Mouse (Mus musculus) CH12.LX (cell line): Measurements from ENCODE around the gene Vegfd. TPM values are rescaled to one million over a fixed set of nuclear protein-coding genes. Genes with fewer than 3 reads are reported as not detected.

ENCODE experiments used
- DNase-seq: peaks from one replicate; pipeline ENCODE4 v3.0.0-alpha.2; 2013; ENCODE audit errors: extremely low read depth
- H3K27ac ChIP-seq: 2 replicates; pipeline ENCODE4 v1.5.1; 2012; ENCODE audit warnings: low read depth, mild to moderate bottlenecking, control low read depth, moderate library complexity; ENCODE audit not compliant: insufficient read depth
- H3K27me3 ChIP-seq: replicated peaks from 2 replicates; pipeline ENCODE3; 2012; ENCODE audit warnings: inconsistent platforms
- H3K36me3 ChIP-seq, 2 experiments: replicated peaks in 1 of 2; 2 replicates each; pipeline versions ENCODE3 to v1.6.1; 2012; ENCODE audit warnings: inconsistent platforms in 1 of 2, low read length in 1 of 2, mild to moderate bottlenecking in 1 of 2, mixed read lengths in 1 of 2, moderate library complexity in 1 of 2; ENCODE audit not compliant: control insufficient read depth in 1 of 2, insufficient read depth in 1 of 2
- H3K4me1 ChIP-seq, 2 experiments: 2 replicates each; pipeline ENCODE4 v1.6.1; 2012; ENCODE audit warnings: inconsistent platforms in 1 of 2, moderate library complexity in 1 of 2; ENCODE audit not compliant: insufficient read depth in 2 of 2, control insufficient read depth in 1 of 2
- H3K4me2 ChIP-seq: 2 replicates; pipeline ENCODE4 v1.6.1; 2012; ENCODE audit warnings: low read depth, mild to moderate bottlenecking, control low read depth; ENCODE audit not compliant: poor library complexity, insufficient read depth, severe bottlenecking
- H3K4me3 ChIP-seq, 3 experiments: fragments of 150-350 bp in 1 of 3; sonication (generic) in 1 of 3; replicated peaks in 1 of 3; 2 replicates each; pipeline versions ENCODE3 to v1.5.1; 2011 to 2012; ENCODE audit warnings: low read depth in 2 of 3, low read length in 2 of 3, mild to moderate bottlenecking in 2 of 3, moderate library complexity in 2 of 3, control low read depth in 1 of 3, improper control_type of control experiment in 1 of 3, inconsistent platforms in 1 of 3, mixed read lengths in 1 of 3; ENCODE audit not compliant: poor library complexity in 1 of 3
- H3K79me2 ChIP-seq: replicated peaks from 2 replicates; pipeline ENCODE4 v1.6.1; 2012; ENCODE audit warnings: mild to moderate bottlenecking, moderate library complexity; ENCODE audit not compliant: control insufficient read depth, poor library complexity, insufficient read depth, severe bottlenecking; ENCODE audit errors: extremely low read depth
- H3K9ac ChIP-seq: 2 replicates; pipeline ENCODE4 v1.6.1; 2012; ENCODE audit warnings: low read depth, mild to moderate bottlenecking, control low read depth, moderate library complexity; ENCODE audit not compliant: insufficient read depth
- H3K9me3 ChIP-seq: replicated peaks from 2 replicates; pipeline ENCODE3; 2012; ENCODE audit warnings: low read length, inconsistent platforms, mixed read lengths
- BHLHE40 ChIP-seq: IDR thresholded peaks from 2 replicates; pipeline ENCODE4 v1.6.1; 2011; ENCODE audit warnings: mild to moderate bottlenecking, low read depth, low read length, improper control_type of control experiment
- ELF1 ChIP-seq: IDR thresholded peaks from 2 replicates; pipeline ENCODE4 v1.6.1; 2014; ENCODE audit warnings: low read depth, mild to moderate bottlenecking, inconsistent platforms, low read length, improper control_type of control experiment
- ETS1 ChIP-seq: conservative IDR thresholded peaks from 2 replicates; pipeline ENCODE4 v1.6.1; 2012; ENCODE audit warnings: low read depth, mild to moderate bottlenecking, inconsistent platforms, low read length, improper control_type of control experiment, moderate library complexity
- GABPA ChIP-seq: IDR thresholded peaks from 2 replicates; pipeline ENCODE4 v1.6.1; 2012; ENCODE audit warnings: low read depth, low read length, improper control_type of control experiment, inconsistent platforms; ENCODE audit not compliant: insufficient replicate concordance
- HCFC1 ChIP-seq: IDR thresholded peaks from 2 replicates; pipeline ENCODE4 v1.6.1; 2012; ENCODE audit warnings: low read depth, mild to moderate bottlenecking, inconsistent platforms, low read length, improper control_type of control experiment
- JUN ChIP-seq: IDR thresholded peaks from 2 replicates; pipeline ENCODE4 v1.6.1; 2011; ENCODE audit warnings: low read depth, mild to moderate bottlenecking, low read length, improper control_type of control experiment, moderate library complexity; ENCODE audit not compliant: insufficient read depth
- JUND ChIP-seq: conservative IDR thresholded peaks from 2 replicates; pipeline ENCODE4 v1.6.1; 2011; ENCODE audit warnings: low read depth, low read length, improper control_type of control experiment
- KAT2A ChIP-seq: IDR thresholded peaks from 2 replicates; pipeline ENCODE4 v1.6.1; 2012; ENCODE audit warnings: low read length, improper control_type of control experiment, inconsistent platforms; ENCODE audit not compliant: insufficient replicate concordance
- MAFK ChIP-seq: IDR thresholded peaks from 2 replicates; pipeline ENCODE4 v1.6.1; 2011; ENCODE audit warnings: low read length, improper control_type of control experiment; ENCODE audit not compliant: insufficient replicate concordance
- MEF2A ChIP-seq: IDR thresholded peaks from 2 replicates; pipeline ENCODE4 v1.6.1; 2014; ENCODE audit warnings: low read depth, mild to moderate bottlenecking, inconsistent platforms, low read length, improper control_type of control experiment, borderline replicate concordance
- MXI1 ChIP-seq: IDR thresholded peaks from 2 replicates; pipeline ENCODE4 v1.6.1; 2011; ENCODE audit warnings: mild to moderate bottlenecking, low read depth, low read length, improper control_type of control experiment
- NRF1 ChIP-seq: IDR thresholded peaks from 2 replicates; pipeline ENCODE4 v1.6.1; 2014; ENCODE audit warnings: low read depth, mild to moderate bottlenecking, inconsistent platforms, low read length, improper control_type of control experiment, moderate library complexity
- PAX5 ChIP-seq: IDR thresholded peaks from 2 replicates; pipeline ENCODE4 v1.6.1; 2012; ENCODE audit warnings: low read length, inconsistent platforms, mixed read lengths
- POLR2A ChIP-seq: IDR thresholded peaks from 2 replicates; pipeline ENCODE4 v1.6.1; 2011; ENCODE audit warnings: low read depth, mild to moderate bottlenecking, improper control_type of control experiment, low read length
- POLR2AphosphoS2 ChIP-seq: IDR thresholded peaks from 2 replicates; pipeline ENCODE4 v1.6.1; 2011; ENCODE audit warnings: low read depth, low read length, improper control_type of control experiment
- RCOR1 ChIP-seq: conservative IDR thresholded peaks from 2 replicates; pipeline ENCODE4 v1.6.1; 2012; ENCODE audit warnings: low read depth, mild to moderate bottlenecking, inconsistent platforms, low read length, improper control_type of control experiment
- SIN3A ChIP-seq: IDR thresholded peaks from 2 replicates; pipeline ENCODE4 v1.6.1; 2012; ENCODE audit warnings: low read length, improper control_type of control experiment, inconsistent platforms
- SMC3 ChIP-seq: IDR thresholded peaks from 2 replicates; pipeline ENCODE4 v1.6.1; 2011; ENCODE audit warnings: low read depth, low read length, improper control_type of control experiment
- TBP ChIP-seq: conservative IDR thresholded peaks from 2 replicates; pipeline ENCODE4 v1.6.1; 2011; ENCODE audit warnings: low read depth, low read length, improper control_type of control experiment
- TCF12 ChIP-seq: IDR thresholded peaks from 2 replicates; pipeline ENCODE4 v1.6.1; 2014; ENCODE audit warnings: low read depth, mild to moderate bottlenecking, inconsistent platforms, low read length, improper control_type of control experiment
- UBTF ChIP-seq: IDR thresholded peaks from 2 replicates; pipeline ENCODE4 v1.6.1; 2012; ENCODE audit warnings: low read depth, mild to moderate bottlenecking, inconsistent platforms, low read length, improper control_type of control experiment, moderate library complexity
- USF1 ChIP-seq: IDR thresholded peaks from 2 replicates; pipeline ENCODE4 v1.6.1; 2014; ENCODE audit warnings: low read depth, mild to moderate bottlenecking, inconsistent platforms, low read length, improper control_type of control experiment
- ZC3H11A ChIP-seq: IDR thresholded peaks from 2 replicates; pipeline ENCODE4 v1.6.1; 2012; ENCODE audit warnings: low read depth, mild to moderate bottlenecking, inconsistent platforms, low read length, improper control_type of control experiment
- ZKSCAN1 ChIP-seq: IDR thresholded peaks from 2 replicates; pipeline ENCODE4 v1.6.1; 2012; ENCODE audit warnings: low read depth, inconsistent platforms, low read length, improper control_type of control experiment, borderline replicate concordance
- ZMIZ1 ChIP-seq: IDR thresholded peaks from 2 replicates; pipeline ENCODE4 v1.6.1; 2012; ENCODE audit warnings: low read depth, mild to moderate bottlenecking, inconsistent platforms, low read length, improper control_type of control experiment
- dilution Hi-C: fragments of 300-500 bp; cut with MboI; formaldehyde crosslinking; loops from 2 replicates; pipeline ENCODE4 v1.14.3; 2020; ENCODE audit warnings: low sequenced_read_pairs; ENCODE audit not compliant: extremely low pct_unique_long_range_greater_than_20kb, extremely low pct_ligation_motif_present
- in situ Hi-C: fragments of 300-500 bp; cut with MboI; formaldehyde crosslinking; loops from 3 replicates; pipeline ENCODE4 v1.14.3; 2019; ENCODE audit warnings: low sequenced_read_pairs, low pct_ligation_motif_present, low pct_unique_long_range_greater_than_20kb, mixed read lengths
- polyA plus RNA-seq: library from polyadenylated mRNA; unstranded; fragments of >175 nt; gene quantifications from 2 replicates; pipeline ENCODE4 v1.2.1, GENCODE M21; 2012; ENCODE audit warnings: low read depth; ENCODE audit not compliant: insufficient read length
- total RNA-seq, 2 experiments: library from RNA; depleted of rRNA; stranded (reverse); fragments of 300-350 nt in 1 of 2; fragments of >200 nt in 1 of 2; gene quantifications; 2 replicates each; pipeline ENCODE4 v1.2.3; 2012 to 2014

The Vegfd gene
- total and polyA plus RNA-seq, 3 experiments = not detected

GRCm38 (mm10) chrX:164436709-164437108, 63.5 kb downstream of the Vegfd start, which contains the start of gene Asb11:
Asb11 (plus strand) TSS chrX:164436994.
- H3K27ac ChIP-seq = no peak within 1 kb of the TSS
- no peaks in the 10 kb centered on the region for H3K27me3 ChIP-seq
- no peaks in the 10 kb centered on the region for H3K79me2 ChIP-seq
- no peak within 1 kb of the TSS for H3K4me2 ChIP-seq
- no peak within 1 kb of the TSS for H3K4me3 ChIP-seq
- DNase-seq = no peak
- no peaks in the 10 kb centered on the region for H3K9me3 ChIP-seq
- dilution Hi-C loops (no loop called here), in situ Hi-C loops (no loop called here)
- H3K36me3 ChIP-seq = peaks cover 5 to 21% of the 10 kb centered on the region in 2 experiments
- no peak for TF ChIP-seq MXI1
- TF ChIP-seq BHLHE40 = no peak
- no peak for TF ChIP-seq POLR2A
- TF ChIP-seq TBP = no peak
- no peak for TF ChIP-seq USF1
- no peak for TF ChIP-seq ETS1
- TF ChIP-seq MEF2A = no peak
- TF ChIP-seq ZMIZ1 = no peak
- TF ChIP-seq HCFC1 = no peak
- no peak for TF ChIP-seq ELF1
- no peak for TF ChIP-seq TCF12
- no peak for TF ChIP-seq MAFK
- no peak for TF ChIP-seq PAX5
- TF ChIP-seq KAT2A = no peak
- no peaks in the 10 kb centered on the region for H3K4me1 ChIP-seq
- H3K9ac ChIP-seq = no peak within 1 kb of the TSS

GRCm38 (mm10) chrX:164439462-164439861, 66.3 kb downstream of the Vegfd start:
- no peaks in the 10 kb centered on the region for H3K27me3 ChIP-seq
- in situ Hi-C loops = no loop called here
- H3K9ac ChIP-seq = no peak overlapping the region
- H3K4me3 ChIP-seq = no peak overlapping the region
- DNase-seq = no peak
- no peak overlapping the region for H3K4me2 ChIP-seq
- no peak overlapping the region for H3K27ac ChIP-seq
- H3K9me3 ChIP-seq = no peaks in the 10 kb centered on the region
- H3K36me3 ChIP-seq = peaks cover 0 to 5% of the 10 kb centered on the region in 2 experiments
- no peaks in the 10 kb centered on the region for H3K79me2 ChIP-seq
- dilution Hi-C loops = no loop called here
- no peak for TF ChIP-seq TBP
- TF ChIP-seq ZKSCAN1 = no peak
- TF ChIP-seq GABPA = no peak
- no peak for TF ChIP-seq SIN3A
- TF ChIP-seq ZC3H11A = no peak
- TF ChIP-seq HCFC1 = no peak
- TF ChIP-seq UBTF = no peak
- TF ChIP-seq USF1 = no peak
- no peak for TF ChIP-seq NRF1
- TF ChIP-seq PAX5 = no peak
- no peak for TF ChIP-seq POLR2AphosphoS2
- no peak for TF ChIP-seq RCOR1
- TF ChIP-seq JUN = no peak
- no peak for TF ChIP-seq SMC3
- TF ChIP-seq MXI1 = no peak
- TF ChIP-seq JUND = no peak
- no peaks in the 10 kb centered on the region for H3K4me1 ChIP-seq
